In the genomic region with DNA sequence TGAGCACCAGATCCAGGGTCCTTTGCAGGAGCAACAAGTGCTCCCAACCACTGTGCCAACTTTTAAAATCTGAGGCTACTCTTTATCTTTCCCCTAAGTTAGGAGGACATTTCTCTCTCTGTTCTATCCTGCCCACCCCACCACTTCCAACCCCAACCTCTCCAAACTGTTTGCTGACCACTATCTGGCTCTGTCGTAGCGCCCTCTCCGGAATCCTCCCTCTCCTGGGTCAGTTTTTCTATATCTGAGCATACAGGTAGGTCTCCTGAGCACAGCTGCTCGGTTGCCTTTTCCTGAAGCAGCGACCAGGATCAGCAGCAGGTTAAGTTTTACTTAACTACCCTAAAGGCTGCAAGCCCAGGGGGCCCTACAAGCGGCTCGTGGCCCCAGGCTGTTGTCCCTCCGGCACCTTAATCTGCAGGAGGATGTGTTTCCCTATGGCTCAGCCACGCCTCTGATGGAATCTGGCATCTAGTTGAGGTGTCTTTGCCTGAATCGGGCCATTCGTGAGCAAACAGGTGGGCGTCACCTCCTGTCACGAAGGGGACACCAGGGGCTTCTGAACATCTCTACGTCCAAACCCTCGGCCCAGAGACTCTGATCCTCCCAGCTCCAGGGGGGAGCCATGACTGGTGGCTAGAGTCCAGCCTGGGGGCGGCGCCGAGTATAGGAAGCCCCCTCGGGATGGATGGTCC, we compare ENCODE assay signal across 11 mouse cellular contexts. TPM values are rescaled to one million over a fixed set of nuclear protein-coding genes. Genes with fewer than 3 reads are reported as not detected.
DNase-seq lines count a peak whose midpoint lies in the region; ATAC-seq lines count a peak whose summit lies in the region.
"Had no signal": no experiment of that assay in that cellular context is flagged by ENCODE, and none has a peak within 500 bp of the region (broad histone marks: within the 10 kb centered on the region; RNA-seq: fewer than 3 reads in every experiment).

No protein-coding gene starts in this region.

- no peaks in the 10 kb centered on the region for H3K4me1 ChIP-seq in liver, embryonic 11.5 days (replicated peaks; ENCODE audit: control insufficient read depth, insufficient read depth, low read length)
- H3K4me1 ChIP-seq in liver, embryonic 12.5 days: no peaks in the 10 kb centered on the region
- peaks cover 26% of the 10 kb centered on the region for H3K4me1 ChIP-seq in embryonic facial prominence, embryonic 13.5 days
- peaks cover 8% of the 10 kb centered on the region for H3K4me1 ChIP-seq in hindbrain, embryonic 15.5 days (replicated peaks)
- no peaks in the 10 kb centered on the region for H3K4me1 ChIP-seq in neural tube, embryonic 11.5 days (ENCODE audit: control insufficient read depth, insufficient read depth, low read length)

- H3K27me3 ChIP-seq in liver, embryonic 11.5 days (replicated peaks; ENCODE audit: control insufficient read depth, insufficient read depth, low read length): peaks cover 72% of the 10 kb centered on the region
- peaks cover 92% of the 10 kb centered on the region for H3K27me3 ChIP-seq in liver, embryonic 12.5 days (replicated peaks)
- peaks cover 72% of the 10 kb centered on the region for H3K27me3 ChIP-seq in embryonic facial prominence, embryonic 13.5 days
- H3K27me3 ChIP-seq in hindbrain, embryonic 15.5 days: peaks cover 80% of the 10 kb centered on the region
- H3K27me3 ChIP-seq in neural tube, embryonic 11.5 days (ENCODE audit: control insufficient read depth, insufficient read depth, low read length): peaks cover 64% of the 10 kb centered on the region

- H3K27ac ChIP-seq in liver, embryonic 11.5 days (ENCODE audit: low read depth, low read length): no peak overlapping the region
- no peak overlapping the region for H3K27ac ChIP-seq in liver, embryonic 12.5 days
- H3K27ac ChIP-seq in embryonic facial prominence, embryonic 13.5 days: no peak overlapping the region
- H3K27ac ChIP-seq in hindbrain, embryonic 15.5 days (replicated peaks): no peak overlapping the region
- H3K27ac ChIP-seq in neural tube, embryonic 11.5 days (ENCODE audit: low read depth, low read length): no peak overlapping the region
- H3K27ac ChIP-seq: liver, embryonic 14.5 days had no signal

- H3K4me3 ChIP-seq in liver, embryonic 11.5 days (ENCODE audit: low read depth, low read length): no peak overlapping the region
- no peak overlapping the region for H3K4me3 ChIP-seq in liver, embryonic 12.5 days
- peak overlapping the region; percentile 36 for H3K4me3 ChIP-seq in embryonic facial prominence, embryonic 13.5 days
- no peak overlapping the region for H3K4me3 ChIP-seq in hindbrain, embryonic 15.5 days
- H3K4me3 ChIP-seq in neural tube, embryonic 11.5 days (ENCODE audit: low read depth, low read length): no peak overlapping the region
- H3K4me3 ChIP-seq: erythroblast, embryonic 14.5 days; myocyte had no signal

- WGBS in liver, embryonic 11.5 days: 2% methylated on average over 19 of the region's 19 CpGs
- 6% methylated on average over 19 of the region's 19 CpGs for WGBS in liver, embryonic 12.5 days (ENCODE audit: insufficient replicate concordance)
- WGBS in embryonic facial prominence, embryonic 13.5 days: 2% methylated on average over 19 of the region's 19 CpGs
- WGBS in hindbrain, embryonic 15.5 days: 1% methylated on average over 19 of the region's 19 CpGs
- WGBS in neural tube, embryonic 11.5 days: under 1% methylated on average over 19 of the region's 19 CpGs

- no peaks in the 10 kb centered on the region; the same call in 1 of the 2 replicates for H3K9me3 ChIP-seq in liver, embryonic 11.5 days (ENCODE audit: control insufficient read depth, low read length)
- H3K9me3 ChIP-seq in liver, embryonic 12.5 days (replicated peaks): no peaks in the 10 kb centered on the region
- peaks cover 6% of the 10 kb centered on the region; the same call in 1 of the 2 replicates for H3K9me3 ChIP-seq in embryonic facial prominence, embryonic 13.5 days
- H3K9me3 ChIP-seq in hindbrain, embryonic 15.5 days: peaks cover 5% of the 10 kb centered on the region; the same call in 1 of the 2 replicates
- no peaks in the 10 kb centered on the region for H3K9me3 ChIP-seq in neural tube, embryonic 11.5 days (ENCODE audit: control insufficient read depth, low read length)

- peak overlapping the region; percentile 17; the same call in 1 of the 2 replicates for H3K4me2 ChIP-seq in liver, embryonic 11.5 days
- H3K4me2 ChIP-seq in liver, embryonic 12.5 days: no peak overlapping the region
- peak overlapping the region; percentile 65 for H3K4me2 ChIP-seq in embryonic facial prominence, embryonic 13.5 days
- H3K4me2 ChIP-seq in hindbrain, embryonic 15.5 days: 0 out of 2 replicates have a peak overlapping the region, but pooled peaks have one; percentile 10
- H3K4me2 ChIP-seq in neural tube, embryonic 11.5 days (ENCODE audit: low read depth): peak overlapping the region; percentile 29; the same call in 1 of the 2 replicates

- H3K36me3 ChIP-seq in liver, embryonic 11.5 days (ENCODE audit: control insufficient read depth, insufficient read depth, low read length): no peaks in the 10 kb centered on the region
- H3K36me3 ChIP-seq in liver, embryonic 12.5 days: no peaks in the 10 kb centered on the region
- no peaks in the 10 kb centered on the region for H3K36me3 ChIP-seq in embryonic facial prominence, embryonic 13.5 days
- H3K36me3 ChIP-seq in hindbrain, embryonic 15.5 days: no peaks in the 10 kb centered on the region
- H3K36me3 ChIP-seq in neural tube, embryonic 11.5 days (ENCODE audit: control insufficient read depth, insufficient read depth, low read length): no peaks in the 10 kb centered on the region

- ATAC-seq in liver, embryonic 11.5 days (replicated peaks; ENCODE audit: low FRiP score): no peak
- no peak for ATAC-seq in liver, embryonic 12.5 days
- no peak for ATAC-seq in embryonic facial prominence, embryonic 13.5 days (ENCODE audit: insufficient number of reproducible peaks, insufficient read depth, low FRiP score, low TSS enrichment, low read depth)
- ATAC-seq in hindbrain, embryonic 15.5 days (ENCODE audit: low FRiP score, low read depth): no peak
- no peak for ATAC-seq in neural tube, embryonic 11.5 days (ENCODE audit: insufficient read depth, low FRiP score, low TSS enrichment)

- no peak for DNase-seq in liver, embryonic 11.5 days (ENCODE audit: low spot score)
- DNase-seq in neural tube, embryonic 11.5 days (ENCODE audit: low spot score): no peak
- no peak for DNase-seq in layer of hippocampus, postnatal 36 days
- DNase-seq in adrenal gland, postnatal 36 days: no peak
- DNase-seq: kidney, adult 11 months had no signal

- H3K9ac ChIP-seq in liver, embryonic 11.5 days (ENCODE audit: low read depth, low read length): no peak overlapping the region
- no peak overlapping the region for H3K9ac ChIP-seq in liver, embryonic 12.5 days
- H3K9ac ChIP-seq in embryonic facial prominence, embryonic 13.5 days: peak overlapping the region; percentile 54
- no peak overlapping the region for H3K9ac ChIP-seq in hindbrain, embryonic 15.5 days
- H3K9ac ChIP-seq in neural tube, embryonic 11.5 days (ENCODE audit: low read length): no peak overlapping the region
- H3K9ac ChIP-seq: liver, embryonic 14.5 days had no signal

RNA-seq across cellular contexts. Expression of a gene that starts 6.1 kb away (rescaled TPM):
- 0.22 and 0.34 TPM in 2 replicates for polyA plus RNA-seq in liver, embryonic 11.5 days (2014; fragmentation: Nextera tagmentation; extraction: Ambion mirVana)
- polyA plus RNA-seq in liver, embryonic 12.5 days (2016; fragmentation: Nextera tagmentation; extraction: Ambion mirVana): 0.07 TPM in 2 replicates
- polyA plus RNA-seq in embryonic facial prominence, embryonic 13.5 days (2015; fragmentation: Nextera tagmentation; extraction: Ambion mirVana): 17.5 and 20.5 TPM in 2 replicates
- 10.5 and 11.5 TPM in 2 replicates for polyA plus RNA-seq in hindbrain, embryonic 15.5 days (2015; fragmentation: Nextera tagmentation; extraction: Ambion mirVana)
- polyA plus RNA-seq in neural tube, embryonic 11.5 days (2014; fragmentation: Nextera tagmentation; extraction: Ambion mirVana): 12.9 and 13.7 TPM in 2 replicates
- total RNA-seq in layer of hippocampus, postnatal 36 days (2021): under 1 TPM; 0.40 to 0.42 TPM
- under 1 TPM; 0.20 TPM for total RNA-seq in adrenal gland, postnatal 36 days (2021)
- polyA plus RNA-seq: erythroblast, embryonic 14.5 days had no signal
